Mouse (Mus musculus) kidney, embryonic 15.5 days (tissue): Measurements from ENCODE around the gene Kcnh4. TPM values are rescaled to one million over a fixed set of nuclear protein-coding genes. Genes with fewer than 3 reads are reported as not detected.
A peak's percentile ranks its signal among the peaks of the same experiment; 100 is the strongest.

ENCODE experiments used
- ATAC-seq: fragments of 200-750 bp; cut with Nextera tagmentation; replicated peaks from 2 replicates; pipeline ENCODE4 v1.8.0; 2017; ENCODE audit warnings: moderate TSS enrichment; ENCODE audit not compliant: low FRiP score
- H3K27ac ChIP-seq: fragments of 300-500 bp; sonication (generic); 2 replicates; pipeline ENCODE4 v1.5.1; 2015; ENCODE audit warnings: mild to moderate bottlenecking, inconsistent platforms
- H3K27me3 ChIP-seq: fragments of 300-500 bp; sonication (generic); 2 replicates; pipeline ENCODE4 v1.6.1; 2015; ENCODE audit warnings: inconsistent platforms
- H3K36me3 ChIP-seq: fragments of 300-500 bp; sonication (generic); 2 replicates; pipeline ENCODE4 v1.6.1; 2015; ENCODE audit warnings: inconsistent platforms
- H3K4me1 ChIP-seq: fragments of 300-500 bp; sonication (generic); 2 replicates; pipeline ENCODE4 v1.6.1; 2015; ENCODE audit warnings: inconsistent platforms
- H3K4me2 ChIP-seq: fragments of 300-500 bp; sonication (generic); 2 replicates; pipeline ENCODE4 v1.6.1; 2015; ENCODE audit warnings: moderate library complexity, mild to moderate bottlenecking, inconsistent platforms
- H3K4me3 ChIP-seq: fragments of 300-500 bp; sonication (generic); replicated peaks from 2 replicates; pipeline ENCODE4 v1.5.1; 2015; ENCODE audit warnings: mild to moderate bottlenecking, inconsistent platforms
- H3K9ac ChIP-seq: fragments of 300-500 bp; sonication (generic); 2 replicates; pipeline ENCODE4 v1.6.1; 2015; ENCODE audit warnings: mild to moderate bottlenecking, inconsistent platforms
- H3K9me3 ChIP-seq: fragments of 300-500 bp; sonication (generic); replicated peaks from 2 replicates; pipeline ENCODE4 v1.6.1; 2016; ENCODE audit warnings: inconsistent platforms
- WGBS: fragments of 180-500 bp; shearing (Covaris S2); methylation state at CpG from one replicate; pipeline ENCODE4 v1.1.7; 2015; ENCODE audit warnings: mixed read lengths; 5-methylcytosine and 5-hydroxymethylcytosine counted together
- polyA plus RNA-seq: library from polyadenylated mRNA; unstranded; fragments of >200 nt; fragmentation: Nextera tagmentation; extraction: Ambion mirVana; gene quantifications from 2 replicates; pipeline ENCODE4 v1.2.1, GENCODE M21; 2015

Kcnh4 gene
- polyA plus RNA-seq, 1 experiment from 2014 or later = 0.10 TPM

DNA sequence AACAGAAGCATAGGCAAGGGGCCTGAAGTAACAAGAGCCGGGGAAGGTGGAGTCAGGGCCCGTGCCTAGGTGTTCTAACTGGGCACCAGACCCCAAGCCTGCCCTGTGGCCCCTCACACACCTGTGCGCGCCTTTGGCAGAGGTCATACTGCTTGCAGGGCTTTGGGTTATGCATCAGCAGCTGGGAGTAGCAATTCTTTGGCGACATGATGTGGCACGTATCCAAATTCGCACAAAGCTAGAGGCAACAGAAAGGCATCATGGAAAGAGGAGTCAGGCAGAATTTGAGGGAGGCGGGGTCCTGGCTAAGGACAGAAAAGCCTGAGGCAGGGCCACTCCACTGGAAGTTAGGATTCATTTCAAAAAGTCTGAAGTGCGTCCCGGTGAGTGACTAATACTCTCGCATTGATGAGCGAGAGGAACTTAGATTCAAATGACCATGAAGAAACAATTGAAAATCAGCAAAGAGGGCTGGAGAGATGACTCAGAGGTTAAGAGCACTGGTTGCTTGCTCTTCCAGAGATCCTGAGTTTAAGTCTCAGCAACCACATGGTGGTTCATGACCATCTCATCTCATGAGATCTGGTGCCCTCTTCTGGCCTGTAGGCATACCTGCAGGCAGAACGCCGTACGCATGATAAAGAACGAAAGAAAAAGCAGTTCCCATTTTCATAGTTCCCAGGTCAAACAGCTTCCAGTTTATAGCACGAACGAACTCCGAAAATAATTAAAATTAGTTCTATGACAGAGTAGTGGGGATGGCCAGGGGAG, 57.5 kb downstream of the Kcnh4 start:
- Histone ChIP-seq H3K9me3 (no peaks in the 10 kb centered on the region), H3K27me3 (no peaks in the 10 kb centered on the region), H3K4me1 (peaks cover 15% of the 10 kb centered on the region), H3K27ac (no peak overlapping the region), H3K9ac (no peak overlapping the region), H3K4me2 (peak overlapping the region; percentile 47), H3K4me3 (peak overlapping the region; percentile 17), H3K36me3 (peaks cover 30% of the 10 kb centered on the region)
- peak; percentile 33; the same call in 1 of the 2 replicates for ATAC-seq
- WGBS = 41% methylated on average over 19 of the region's 19 CpGs

DNA sequence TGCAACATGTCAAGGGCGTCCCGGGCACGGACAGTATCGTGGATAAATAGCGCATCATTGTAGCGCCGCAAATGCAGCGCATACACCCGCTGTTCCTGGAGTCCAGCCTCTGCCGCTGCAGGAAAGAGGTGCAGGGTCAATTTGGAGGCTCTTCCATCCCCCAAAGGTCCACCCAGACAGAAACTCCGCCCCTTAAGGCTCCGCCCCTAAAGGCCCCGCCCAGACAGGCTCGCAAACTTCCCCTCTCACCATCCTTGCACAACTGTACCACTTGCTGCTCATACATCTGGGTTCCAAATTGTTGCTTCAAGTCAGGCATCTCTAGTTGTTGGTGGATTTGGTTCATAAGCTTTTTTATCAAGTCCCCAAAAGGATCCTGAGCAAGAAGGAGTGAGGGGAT, 58.4 kb downstream of the Kcnh4 start:
- ATAC-seq = no peak
- peak overlapping the region; percentile 31 for H3K4me3 ChIP-seq
- H3K27ac ChIP-seq = no peak overlapping the region
- peaks cover 20% of the 10 kb centered on the region for H3K36me3 ChIP-seq
- no peaks in the 10 kb centered on the region for H3K27me3 ChIP-seq
- 4% methylated on average over 14 of the region's 14 CpGs for WGBS
- no peaks in the 10 kb centered on the region for H3K9me3 ChIP-seq
- H3K4me2 ChIP-seq = peak overlapping the region; percentile 54
- no peak overlapping the region for H3K9ac ChIP-seq
- H3K4me1 ChIP-seq = peaks cover 15% of the 10 kb centered on the region

DNA sequence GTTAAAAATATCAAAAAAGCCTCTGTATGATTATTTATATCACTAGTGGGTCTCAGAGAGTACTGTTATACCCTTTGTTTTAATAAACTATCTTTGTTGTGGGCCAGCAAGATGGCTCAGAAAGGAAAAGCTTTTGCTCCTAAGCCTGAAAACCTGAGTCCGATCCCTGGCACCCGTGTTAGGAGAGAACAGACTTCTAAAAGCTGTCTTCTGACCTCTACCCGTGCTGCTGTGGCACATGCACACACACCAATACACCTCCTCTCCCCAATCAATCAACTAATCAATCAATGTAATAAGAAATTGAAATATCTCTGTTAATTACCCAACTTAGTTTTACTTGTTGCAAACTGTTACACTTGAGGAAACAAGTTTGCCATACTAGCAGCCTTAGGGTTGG, 59.0 kb downstream of the Kcnh4 start:
- WGBS = 74% methylated on average over 3 of the region's 3 CpGs
- Histone ChIP-seq H3K27ac (no peak overlapping the region), H3K9ac (no peak overlapping the region), H3K27me3 (no peaks in the 10 kb centered on the region), H3K4me1 (peaks cover 15% of the 10 kb centered on the region), H3K36me3 (peaks cover 14% of the 10 kb centered on the region), H3K4me3 (no peak overlapping the region), H3K9me3 (no peaks in the 10 kb centered on the region), H3K4me2 (peak overlapping the region; percentile 54)
- no peak for ATAC-seq

DNA sequence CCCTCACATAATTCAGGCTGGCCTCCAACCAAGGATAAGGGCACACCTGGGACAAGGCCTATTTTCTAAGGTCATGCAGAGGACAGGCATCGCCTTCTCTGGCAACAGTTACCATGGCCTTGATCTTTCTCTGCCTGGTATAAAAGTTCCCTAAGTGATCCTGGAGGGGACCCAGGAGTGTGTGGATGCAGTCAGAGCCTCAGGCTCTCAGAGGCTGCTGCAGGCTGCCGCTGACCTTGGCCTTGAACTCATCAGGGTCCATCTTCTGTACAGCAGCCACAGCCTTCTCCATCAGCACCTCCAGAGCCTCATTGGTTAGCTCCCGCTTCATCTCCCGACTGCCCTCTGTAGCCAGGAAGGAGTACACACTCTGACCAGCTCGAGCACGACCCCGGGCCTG, 61.8 kb downstream of the Kcnh4 start:
- H3K9me3 ChIP-seq = no peaks in the 10 kb centered on the region
- H3K4me1 ChIP-seq = peaks cover 17% of the 10 kb centered on the region
- no peak for ATAC-seq
- peaks cover 10% of the 10 kb centered on the region; the same call in 1 of the 2 replicates for H3K27me3 ChIP-seq
- WGBS = 75% methylated on average over 7 of the region's 7 CpGs
- H3K27ac ChIP-seq = no peak overlapping the region
- no peak overlapping the region for H3K9ac ChIP-seq
- no peak overlapping the region for H3K4me3 ChIP-seq
- H3K4me2 ChIP-seq = no peak overlapping the region
- H3K36me3 ChIP-seq = no peaks in the 10 kb centered on the region

DNA sequence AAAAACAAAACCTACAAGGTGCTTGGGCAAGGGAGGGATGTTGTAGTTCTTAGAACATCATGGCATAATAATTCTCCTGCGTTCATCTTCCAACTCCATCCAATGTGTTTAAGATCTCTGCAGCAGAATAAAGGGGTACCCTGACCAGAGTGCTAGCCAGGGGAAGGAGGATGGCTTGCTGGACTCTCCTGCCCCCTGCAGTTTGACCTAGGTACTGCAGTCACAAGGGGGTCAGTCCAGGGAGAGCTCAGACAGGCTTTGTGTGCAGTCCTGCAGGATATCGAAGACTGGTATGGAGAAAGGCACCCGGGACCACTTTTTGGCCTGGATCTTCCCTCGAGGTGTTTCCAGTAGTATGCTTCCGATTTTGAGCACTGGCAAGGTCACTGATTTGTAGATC, 64.8 kb downstream of the Kcnh4 start:
- Histone ChIP-seq H3K4me3 (no peak overlapping the region), H3K36me3 (no peaks in the 10 kb centered on the region), H3K9me3 (no peaks in the 10 kb centered on the region), H3K9ac (no peak overlapping the region), H3K27ac (no peak overlapping the region), H3K27me3 (peaks cover 37% of the 10 kb centered on the region), H3K4me1 (peaks cover 20% of the 10 kb centered on the region), H3K4me2 (no peak overlapping the region)
- 35% methylated on average over 5 of the region's 5 CpGs for WGBS
- no peak for ATAC-seq

DNA sequence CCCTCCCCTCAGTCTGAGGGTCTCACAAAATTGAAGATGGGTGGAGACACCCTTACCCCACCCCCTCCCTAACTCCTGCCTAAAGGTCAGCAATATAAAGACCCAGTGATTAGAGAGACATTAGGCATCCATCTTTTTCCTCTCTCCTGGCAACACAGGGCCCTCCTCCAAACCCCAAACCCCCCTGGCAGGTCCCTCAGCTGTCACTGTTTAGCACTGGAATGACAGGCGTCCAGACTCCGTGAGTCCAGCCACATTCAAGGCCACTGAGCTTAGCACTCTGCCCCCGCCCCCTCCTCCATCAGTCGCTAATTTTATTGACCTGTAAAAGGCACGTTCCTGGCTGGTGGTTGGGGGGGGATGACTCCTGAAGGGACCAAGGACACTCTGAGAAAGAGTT, 66.6 kb downstream of the Kcnh4 start:
- WGBS = 15% methylated on average over 5 of the region's 5 CpGs
- H3K9me3 ChIP-seq = no peaks in the 10 kb centered on the region
- H3K9ac ChIP-seq = no peak overlapping the region
- H3K4me2 ChIP-seq = no peak overlapping the region
- ATAC-seq = no peak
- H3K27me3 ChIP-seq = peaks cover 37% of the 10 kb centered on the region
- no peak overlapping the region for H3K4me3 ChIP-seq
- H3K27ac ChIP-seq = no peak overlapping the region
- no peaks in the 10 kb centered on the region for H3K36me3 ChIP-seq
- peaks cover 20% of the 10 kb centered on the region for H3K4me1 ChIP-seq

DNA sequence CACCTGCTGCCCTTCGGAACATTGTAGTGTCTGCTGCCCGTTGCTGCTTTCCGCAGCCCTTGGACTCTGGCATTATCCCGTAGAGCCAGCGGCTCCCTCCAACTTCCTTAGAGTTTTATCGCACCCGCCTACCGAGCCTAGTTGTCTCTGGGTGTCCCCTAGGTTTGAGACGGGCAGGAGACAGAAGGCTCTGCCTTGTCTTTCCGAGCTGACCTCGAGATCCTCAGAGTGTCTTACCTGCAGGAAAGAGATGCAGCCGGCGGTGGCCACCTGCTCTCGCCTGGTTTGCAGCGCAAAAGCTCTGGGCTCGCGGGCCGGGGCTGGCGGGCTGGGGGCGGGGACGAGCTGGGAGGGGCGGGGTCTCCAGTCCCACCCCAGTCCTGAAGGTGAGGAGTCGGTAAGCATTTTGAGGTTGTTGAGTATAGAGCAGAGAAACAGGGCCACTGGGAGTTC, 67.6 kb downstream of the Kcnh4 start, which contains the start of gene Zfp385c:
Gene Zfp385c (minus strand): TSS at position 292 of the 453 bp plus-strand sequence.
- ATAC-seq = no peak
- H3K27ac ChIP-seq = no peak within 1 kb of the TSS
- H3K9ac ChIP-seq = peak within 1 kb of the TSS; percentile 35
- peak within 1 kb of the TSS; percentile 39 for H3K4me3 ChIP-seq
- H3K4me2 ChIP-seq = peak within 1 kb of the TSS; percentile 72
- H3K27me3 ChIP-seq = peaks cover 37% of the 10 kb centered on the region
- H3K4me1 ChIP-seq = peaks cover 20% of the 10 kb centered on the region
- H3K36me3 ChIP-seq = no peaks in the 10 kb centered on the region
- WGBS = under 1% methylated on average over 23 of the region's 23 CpGs
- H3K9me3 ChIP-seq = no peaks in the 10 kb centered on the region

DNA sequence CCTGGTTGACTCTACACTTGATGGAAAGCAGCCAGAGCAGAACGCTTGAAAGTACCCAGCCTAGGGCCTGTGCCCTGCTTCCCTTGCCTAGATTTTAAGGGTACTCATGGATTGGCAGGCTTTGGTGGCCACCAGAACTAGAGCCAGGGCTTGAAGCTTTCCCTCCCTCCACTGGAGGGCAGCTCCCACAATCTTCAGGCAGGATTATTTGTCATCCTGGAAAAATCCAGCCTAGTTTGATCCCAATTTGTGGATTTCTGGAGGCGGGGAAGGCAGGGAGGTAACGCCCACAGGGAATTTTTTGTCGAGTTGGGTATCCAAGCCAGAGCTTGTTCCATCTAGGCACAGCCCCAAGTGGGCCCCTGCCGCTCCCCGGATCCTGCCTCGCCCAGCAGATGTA, 69.4 kb downstream of the Kcnh4 start:
- Histone ChIP-seq H3K9me3 (no peaks in the 10 kb centered on the region), H3K27me3 (peaks cover 37% of the 10 kb centered on the region), H3K4me1 (peaks cover 20% of the 10 kb centered on the region), H3K27ac (no peak overlapping the region), H3K9ac (no peak overlapping the region), H3K4me2 (no peak overlapping the region), H3K36me3 (no peaks in the 10 kb centered on the region), H3K4me3 (no peak overlapping the region)
- ATAC-seq = no peak
- WGBS = 78% methylated on average over 7 of the region's 7 CpGs

Other genes starting within 250 kb of the Kcnh4 start
- 151 and 175 TPM in 2 replicates for gene Acly, start 231.9 kb downstream of the Kcnh4 start, polyA plus RNA-seq
- 0.99 and 1.1 TPM in 2 replicates for gene Ttc25, start 214.3 kb downstream of the Kcnh4 start, polyA plus RNA-seq
- gene Cnp, start 185.0 kb downstream of the Kcnh4 start, polyA plus RNA-seq = 25.3 and 29.6 TPM in 2 replicates
- gene Nkiras2, start 140.7 kb downstream of the Kcnh4 start, polyA plus RNA-seq = 59.7 and 63.5 TPM in 2 replicates
- 238 and 241 TPM in 2 replicates for gene Dnajc7, start 139.8 kb downstream of the Kcnh4 start, polyA plus RNA-seq
- gene Zfp385c, start 67.5 kb downstream of the Kcnh4 start, polyA plus RNA-seq = 0.27 and 0.40 TPM in 2 replicates
- gene Dhx58, start 55.7 kb downstream of the Kcnh4 start, polyA plus RNA-seq = 2.8 and 3.6 TPM in 2 replicates
- gene Kat2a, start 47.5 kb downstream of the Kcnh4 start, polyA plus RNA-seq = 60.9 and 68.1 TPM in 2 replicates
- 0.27 TPM in 1 of 2 replicates, not detected in the other for gene Hspb9, start 46.1 kb downstream of the Kcnh4 start, polyA plus RNA-seq
- 29.5 and 32.3 TPM in 2 replicates for gene Rab5c, start 21.7 kb downstream of the Kcnh4 start, polyA plus RNA-seq
- not detected in 2 replicates for gene Hcrt, start 3.0 kb upstream of the Kcnh4 start, polyA plus RNA-seq
- 6.7 and 7.9 TPM in 2 replicates for gene Ghdc, start 11.0 kb upstream of the Kcnh4 start, polyA plus RNA-seq
- gene Stat5b, start 90.8 kb upstream of the Kcnh4 start, polyA plus RNA-seq = 19.6 and 19.9 TPM in 2 replicates
- gene Stat5a, start 99.4 kb upstream of the Kcnh4 start, polyA plus RNA-seq = 3.1 and 3.7 TPM in 2 replicates
- 44.8 and 45.1 TPM in 2 replicates for gene Stat3, start 179.6 kb upstream of the Kcnh4 start, polyA plus RNA-seq
- gene Cavin1, start 210.9 kb upstream of the Kcnh4 start, polyA plus RNA-seq = 131 and 150 TPM in 2 replicates
- 36.1 and 46.0 TPM in 2 replicates for gene Atp6v0a1, start 249.5 kb upstream of the Kcnh4 start, polyA plus RNA-seq